Mouse (Mus musculus) CH12.LX (cell line): Measurements from ENCODE around the gene Traf4.

Experiments
- BHLHE40 ChIP-seq: IDR thresholded peaks from 2 replicates; pipeline ENCODE4 v1.6.1; 2011; ENCODE audit warnings: mild to moderate bottlenecking, low read depth, low read length, improper control_type of control experiment
- CHD2 ChIP-seq: IDR thresholded peaks from 2 replicates; pipeline ENCODE4 v1.6.1; 2011; ENCODE audit warnings: low read length, improper control_type of control experiment
- CTCF ChIP-seq, 2 experiments: IDR thresholded peaks in 1 of 2; conservative IDR thresholded peaks in 1 of 2; 2 replicates each; pipeline ENCODE4 v1.5.1; 2011 to 2012; ENCODE audit warnings: low read depth in 2 of 2, low read length in 2 of 2, improper control_type of control experiment in 1 of 2, inconsistent platforms in 1 of 2, mild to moderate bottlenecking in 1 of 2, moderate library complexity in 1 of 2
- MEF2A ChIP-seq: IDR thresholded peaks from 2 replicates; pipeline ENCODE4 v1.6.1; 2014; ENCODE audit warnings: low read depth, mild to moderate bottlenecking, inconsistent platforms, low read length, improper control_type of control experiment, borderline replicate concordance
- MXI1 ChIP-seq: IDR thresholded peaks from 2 replicates; pipeline ENCODE4 v1.6.1; 2011; ENCODE audit warnings: mild to moderate bottlenecking, low read depth, low read length, improper control_type of control experiment
- POLR2A ChIP-seq: IDR thresholded peaks from 2 replicates; pipeline ENCODE4 v1.6.1; 2011; ENCODE audit warnings: low read depth, mild to moderate bottlenecking, improper control_type of control experiment, low read length
- RAD21 ChIP-seq: IDR thresholded peaks from 2 replicates; pipeline ENCODE4 v1.6.1; 2011; ENCODE audit warnings: low read depth, mild to moderate bottlenecking, low read length, improper control_type of control experiment, moderate library complexity
- SIN3A ChIP-seq: IDR thresholded peaks from 2 replicates; pipeline ENCODE4 v1.6.1; 2012; ENCODE audit warnings: low read length, improper control_type of control experiment, inconsistent platforms
- USF2 ChIP-seq: conservative IDR thresholded peaks from 2 replicates; pipeline ENCODE4 v1.6.1; 2011; ENCODE audit warnings: low read depth, low read length, improper control_type of control experiment
- ZC3H11A ChIP-seq: IDR thresholded peaks from 2 replicates; pipeline ENCODE4 v1.6.1; 2012; ENCODE audit warnings: low read depth, mild to moderate bottlenecking, inconsistent platforms, low read length, improper control_type of control experiment

- TF ChIP-seq CHD2 (no peak), POLR2A (no peak), USF2 (no peak), MXI1 (no peak), ZC3H11A (no peak), MEF2A (no peak), BHLHE40 (no peak), RAD21 (no peak), CTCF (conservative IDR thresholded peaks at IDR 0.05 in 1 of 2, IDR thresholded peaks at IDR 0.05 in 1 of 2; ENCODE audit: low read depth in 2 of 2, low read length in 2 of 2) (no peak), SIN3A (0 out of 2 replicates have a peak, but pooled peaks have one; percentile 3)
These were observed 17.1 kb upstream of the Traf4 start for GRCm38 (mm10) chr11:78182450-78182849.
